In genomic region chr12:85381570-85381969, GRCm38 (mm10) we compare ENCODE assay signal across 15 mouse cellular contexts.
"Had no signal": no experiment of that assay in that cellular context is flagged by ENCODE, and none has a peak within 500 bp of the region (broad histone marks: within the 10 kb centered on the region; RNA-seq: fewer than 3 reads in every experiment).

No protein-coding gene starts in this region.

- H3K27me3 ChIP-seq: limb, embryonic 13.5 days; midbrain, embryonic 15.5 days; neural tube, embryonic 13.5 days; stomach, embryonic 15.5 days had no signal

- DNase-seq: kidney, adult 11 months; kidney, adult 9 months; kidney, postnatal 36 days; left cerebral cortex, postnatal 4 days; retina, postnatal 1 day; thymus, adult 2 months; thymus, postnatal 25 days had no signal

- H3K27ac ChIP-seq: kidney, postnatal 0 days; limb, embryonic 13.5 days; liver, embryonic 15.5 days; midbrain, embryonic 15.5 days; neural tube, embryonic 13.5 days; stomach, embryonic 15.5 days had no signal

- H3K9me3 ChIP-seq: limb, embryonic 13.5 days; liver, embryonic 15.5 days; megakaryocyte, embryonic 14.5 days; midbrain, embryonic 15.5 days; neural tube, embryonic 13.5 days; stomach, embryonic 15.5 days had no signal

- H3K4me1 ChIP-seq: limb, embryonic 13.5 days; midbrain, embryonic 15.5 days; neural tube, embryonic 13.5 days; stomach, embryonic 15.5 days had no signal

- H3K9ac ChIP-seq: limb, embryonic 13.5 days; liver, embryonic 15.5 days; midbrain, embryonic 15.5 days; neural tube, embryonic 13.5 days; stomach, embryonic 15.5 days had no signal

- H3K4me2 ChIP-seq: limb, embryonic 13.5 days; liver, embryonic 15.5 days; midbrain, embryonic 11.5 days; midbrain, embryonic 15.5 days; neural tube, embryonic 13.5 days; stomach, embryonic 15.5 days had no signal

- ATAC-seq: midbrain, embryonic 15.5 days had no signal

- H3K36me3 ChIP-seq: limb, embryonic 13.5 days; liver, embryonic 15.5 days; midbrain, embryonic 15.5 days; neural tube, embryonic 13.5 days; stomach, embryonic 15.5 days had no signal

- H3K4me3 ChIP-seq: limb, embryonic 13.5 days; liver, embryonic 15.5 days; megakaryocyte, embryonic 14.5 days; midbrain, embryonic 15.5 days; neural tube, embryonic 13.5 days; stomach, embryonic 15.5 days had no signal
